Mouse (Mus musculus) mouse trophoblast stem cell (cell line): ENCODE data around the gene Spon1.

ENCODE experiments used
- in situ Hi-C, 2 experiments: fragments of 300-500 bp; cut with MseI, MboI; formaldehyde crosslinking; loops; 2 replicates in 1 of 2; 3 replicates in 1 of 2; pipeline ENCODE4 v1.15.1; 2025

Spon1 gene

DNA sequence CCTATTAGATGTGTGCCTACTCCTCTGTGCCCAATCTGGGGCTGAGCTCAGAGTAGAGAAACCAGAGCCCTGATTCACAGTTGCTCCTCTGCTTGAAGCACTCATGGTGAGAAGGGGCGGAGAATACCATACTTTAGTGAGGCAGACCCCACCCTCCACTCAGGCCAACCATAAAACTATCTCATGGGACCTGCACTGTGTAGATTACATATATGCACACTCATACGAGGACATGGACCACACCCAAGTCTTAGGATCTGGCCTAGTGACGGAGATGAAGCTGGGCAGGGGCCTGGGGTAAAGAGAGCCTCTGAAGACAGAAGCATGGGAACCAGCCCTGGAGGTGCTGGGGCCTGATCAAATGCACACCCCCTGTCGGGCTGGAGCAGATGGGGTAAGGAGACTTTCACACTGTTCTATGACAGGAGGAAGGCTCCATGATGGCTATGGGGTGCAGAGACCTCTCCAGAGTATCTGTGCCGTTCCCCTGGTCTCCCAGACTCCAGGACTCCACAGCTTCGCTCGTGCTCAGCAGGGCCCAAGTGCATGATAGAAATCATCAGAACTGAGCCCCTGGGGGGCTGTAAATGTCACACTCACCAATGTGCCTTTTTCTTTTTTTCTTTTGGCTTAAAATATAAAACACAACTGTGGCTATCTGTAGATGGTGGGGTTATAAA lies 232.0 kb downstream of the Spon1 start:
- in situ Hi-C loops = no loop called here

DNA sequence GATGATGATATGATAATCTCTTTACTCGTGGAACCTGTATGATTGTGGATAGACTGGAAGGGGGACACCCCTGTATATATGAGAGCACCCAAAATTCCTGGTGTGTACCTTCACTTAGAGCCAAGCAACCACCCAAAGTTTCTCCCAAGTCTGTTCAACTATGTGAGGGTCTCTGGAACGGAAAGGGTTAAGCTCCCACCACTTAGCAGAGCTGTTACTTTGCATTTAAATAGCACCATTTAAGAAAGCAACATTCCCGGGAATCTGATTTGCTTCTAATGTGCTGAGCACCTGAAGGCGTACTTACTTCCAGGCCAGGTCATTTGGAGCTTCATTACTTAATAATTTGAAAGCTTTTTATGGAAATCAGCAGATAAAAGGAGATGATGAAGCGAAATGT lies 238.4 kb downstream of the Spon1 start:
- in situ Hi-C loops = no loop called here

DNA sequence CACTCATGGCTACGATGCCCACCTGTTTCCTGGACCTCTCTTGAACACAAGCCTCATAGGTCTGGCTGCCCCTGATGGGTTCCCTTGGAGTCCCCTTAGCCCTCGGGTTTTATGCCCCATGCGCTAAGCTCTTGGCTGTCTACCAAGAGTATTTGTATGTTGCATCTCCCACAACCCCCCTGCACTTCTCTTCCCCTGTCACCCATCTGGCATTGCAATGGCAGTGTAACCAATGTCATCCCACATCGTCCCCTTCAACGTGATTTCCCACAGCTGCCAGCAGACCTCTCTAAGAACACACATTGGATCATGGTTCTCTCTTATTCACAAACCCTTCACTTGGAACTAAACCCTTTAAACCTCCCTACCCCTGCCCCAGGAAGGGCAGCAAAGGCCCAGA lies 239.7 kb downstream of the Spon1 start:
- in situ Hi-C loops = no loop called here

DNA sequence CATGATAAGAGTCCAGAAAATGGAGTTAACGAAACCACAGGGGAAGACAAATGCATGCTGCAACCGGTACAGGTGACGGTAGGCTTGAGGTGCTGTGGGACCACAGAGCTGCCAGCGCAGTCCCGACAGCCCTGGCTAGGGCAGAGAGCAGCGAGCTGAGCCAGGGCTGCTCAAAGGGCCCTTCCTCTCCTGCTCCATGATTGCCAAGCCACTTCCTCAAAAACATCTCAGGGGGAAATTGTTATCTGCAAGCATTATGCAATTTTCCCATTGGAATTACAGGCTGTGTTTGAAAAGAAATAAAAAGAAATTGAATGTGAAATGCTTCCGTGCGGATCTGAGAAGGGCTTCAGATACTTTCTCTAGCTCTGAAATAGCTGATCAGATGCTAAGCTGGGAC lies 240.7 kb downstream of the Spon1 start:
- in situ Hi-C loops = no loop called here

DNA sequence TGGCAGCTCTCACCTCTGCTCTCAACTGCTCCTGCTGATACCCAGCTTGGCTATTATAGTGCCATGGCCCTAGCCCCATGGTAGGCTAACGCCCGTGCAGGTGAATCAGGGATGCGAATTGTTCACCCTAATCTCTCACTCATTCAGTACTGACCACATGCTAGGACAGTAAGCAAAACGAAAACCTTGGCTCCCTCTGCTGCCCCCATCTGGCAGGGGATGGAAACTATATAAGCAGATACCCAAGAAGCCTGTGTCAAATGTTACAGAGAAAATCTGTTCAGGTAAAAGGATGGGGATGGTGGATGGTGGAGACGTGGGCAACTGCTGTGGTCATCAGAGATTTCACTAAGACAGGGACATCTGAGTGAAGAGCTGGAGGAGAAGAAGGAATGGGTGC lies 241.8 kb downstream of the Spon1 start:
- in situ Hi-C loops = no loop called here

DNA sequence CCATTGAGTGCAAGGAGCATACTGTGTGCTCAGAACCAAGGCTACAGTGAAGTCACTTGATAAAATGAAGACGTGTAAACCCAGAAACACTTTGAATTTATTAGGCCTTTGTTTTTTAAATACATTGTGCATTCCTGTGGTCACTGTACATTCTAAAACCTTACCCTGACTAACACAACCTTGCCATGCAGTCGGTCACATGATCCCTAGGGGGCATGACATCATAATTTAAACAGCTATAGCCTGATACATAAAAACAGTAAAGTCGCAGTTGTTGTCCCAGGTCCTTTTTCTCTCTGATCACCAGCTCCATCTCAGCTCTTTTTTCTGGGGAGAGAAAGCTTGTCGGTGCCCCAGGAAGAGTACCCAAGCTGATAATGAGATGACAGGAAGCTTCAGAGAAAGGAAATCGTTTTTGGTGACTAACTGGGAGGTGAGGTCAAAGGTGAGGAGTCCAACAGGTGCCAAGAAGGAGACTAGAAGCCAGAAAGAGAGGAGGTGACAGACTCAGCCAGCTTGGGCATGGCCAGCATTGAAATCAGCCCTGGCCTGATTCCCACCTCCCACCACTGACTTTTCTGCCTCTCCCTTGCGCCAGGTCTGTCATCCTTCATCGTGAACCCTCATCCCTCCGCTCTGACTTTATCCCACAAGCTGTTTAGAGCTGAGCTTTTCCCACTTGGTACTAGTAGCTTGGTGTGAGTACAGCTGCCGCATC lies 246.1 kb downstream of the Spon1 start:
- in situ Hi-C loops = no loop called here

DNA sequence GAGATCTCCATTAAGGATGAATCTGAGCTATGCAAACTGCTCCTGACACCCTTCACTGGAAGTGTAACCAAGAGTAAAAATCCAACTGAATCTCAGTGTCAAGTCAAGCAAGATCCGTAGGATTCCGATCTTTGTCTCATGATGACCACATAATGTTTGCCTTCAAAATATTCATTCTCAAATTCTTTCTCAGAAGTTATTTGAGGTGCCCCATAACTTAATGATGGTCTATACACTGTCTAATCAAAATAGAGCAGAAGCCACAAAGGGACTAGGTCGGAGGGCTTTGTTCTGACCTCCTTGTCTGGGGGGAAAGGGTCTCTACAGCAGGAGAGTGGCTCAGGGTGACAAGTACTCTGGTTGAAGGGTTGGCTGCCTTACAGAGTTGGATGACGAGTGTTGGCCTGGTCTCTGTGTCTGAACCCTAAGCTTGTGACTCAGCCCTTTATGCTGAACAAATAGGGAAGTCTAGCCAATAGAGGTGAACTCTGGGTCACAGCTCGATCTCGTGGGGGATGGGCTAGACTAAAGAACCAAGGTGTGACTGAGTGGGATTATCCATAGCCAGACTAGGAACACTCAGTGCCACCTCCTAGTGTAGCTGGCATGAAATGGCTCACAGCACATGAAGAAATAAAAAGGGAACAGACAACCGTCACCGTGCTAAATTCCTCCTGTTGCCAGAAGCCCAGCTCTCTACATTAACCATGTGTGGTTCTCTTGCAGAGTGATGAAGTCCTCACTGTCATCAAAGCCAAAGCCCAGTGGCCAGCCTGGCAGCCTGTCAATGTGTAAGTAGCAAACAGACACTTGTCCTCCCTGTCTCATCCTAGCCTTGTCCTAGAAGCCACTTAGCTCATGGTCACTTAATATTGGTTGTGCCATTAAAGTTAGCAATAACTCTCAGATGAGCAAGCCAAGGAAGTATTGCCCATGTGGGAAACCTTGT lies 250.5 kb downstream of the Spon1 start:
- in situ Hi-C loops = no loop called here

DNA sequence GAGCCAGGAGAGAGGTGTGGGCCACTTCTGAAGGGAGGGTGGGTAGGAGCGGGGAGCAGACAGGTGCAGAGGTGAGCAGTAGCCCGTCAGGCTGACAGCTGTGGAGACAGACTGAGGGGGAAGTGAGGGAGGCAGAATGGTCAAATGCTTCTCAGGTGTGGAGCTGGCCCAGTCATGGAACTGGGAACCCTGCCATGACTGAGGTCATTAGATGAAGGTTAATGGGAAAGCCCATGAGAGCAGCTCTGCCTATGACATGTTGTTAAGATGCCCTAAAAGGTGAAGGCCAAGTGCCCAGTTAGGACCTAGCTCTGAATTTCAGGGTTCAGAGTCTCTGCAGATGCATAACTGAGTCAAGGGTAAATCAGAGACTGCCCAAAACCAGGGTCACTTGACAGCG lies 253.1 kb downstream of the Spon1 start:
- in situ Hi-C loops = no loop called here

DNA sequence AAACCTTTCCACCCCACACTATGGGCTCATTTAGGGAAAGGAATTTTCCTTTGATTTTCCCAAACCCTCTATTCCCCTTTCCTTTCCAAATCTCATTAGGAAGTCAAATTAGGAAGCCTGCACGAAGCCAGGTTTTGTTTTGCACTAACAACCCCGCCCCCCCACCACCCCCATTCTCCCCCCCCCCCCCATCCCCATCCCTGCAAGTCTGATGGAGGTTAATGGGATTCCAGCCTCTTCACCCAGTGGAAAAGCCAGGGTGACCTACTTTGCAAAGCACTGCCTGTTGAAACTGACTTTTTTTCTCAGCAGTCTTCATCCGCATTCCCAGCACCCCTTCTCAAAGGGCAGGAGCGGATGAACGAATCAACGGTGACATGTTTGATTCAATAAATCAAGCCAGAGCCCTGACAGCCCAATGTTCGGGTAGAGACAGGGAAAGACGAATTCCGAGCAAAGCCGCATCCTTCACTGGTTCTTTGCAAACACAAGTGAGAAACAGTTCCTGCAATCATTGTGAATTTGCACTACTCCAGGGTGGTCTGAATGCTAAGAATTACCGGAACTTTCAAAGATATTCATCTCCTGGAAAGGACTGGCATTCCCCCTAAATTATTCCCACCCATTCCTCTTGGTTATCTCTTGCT lies 254.4 kb downstream of the Spon1 start:
- in situ Hi-C loops = loop anchor here (5.0 kb wide), 2 partner anchors 248 to 253 kb away; partner anchors contain the start of gene Spon1 (in 1 of the 2)

DNA sequence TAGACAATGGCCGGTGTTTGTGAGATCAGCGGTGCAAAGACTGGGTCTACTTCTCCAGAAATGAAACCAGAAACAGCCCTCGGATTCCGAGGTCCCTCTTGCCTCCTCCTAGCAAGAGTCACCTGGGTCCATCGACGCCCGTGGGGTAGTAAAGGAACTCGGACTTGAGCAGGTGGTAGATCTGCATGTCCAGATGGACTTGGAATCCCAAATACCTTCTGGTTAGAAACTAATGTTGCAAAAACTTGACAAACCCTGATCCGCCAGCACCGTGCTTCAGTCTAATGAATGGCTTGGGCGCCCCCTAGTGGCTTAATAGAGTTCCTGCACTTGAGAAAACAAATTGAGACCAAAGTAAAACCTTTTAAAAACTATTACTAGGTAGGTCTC lies 254.9 kb downstream of the Spon1 start:
- in situ Hi-C loops = loop anchor here (5.0 kb wide), 2 partner anchors 248 to 253 kb away; partner anchors contain the start of gene Spon1 (in 1 of the 2)

DNA sequence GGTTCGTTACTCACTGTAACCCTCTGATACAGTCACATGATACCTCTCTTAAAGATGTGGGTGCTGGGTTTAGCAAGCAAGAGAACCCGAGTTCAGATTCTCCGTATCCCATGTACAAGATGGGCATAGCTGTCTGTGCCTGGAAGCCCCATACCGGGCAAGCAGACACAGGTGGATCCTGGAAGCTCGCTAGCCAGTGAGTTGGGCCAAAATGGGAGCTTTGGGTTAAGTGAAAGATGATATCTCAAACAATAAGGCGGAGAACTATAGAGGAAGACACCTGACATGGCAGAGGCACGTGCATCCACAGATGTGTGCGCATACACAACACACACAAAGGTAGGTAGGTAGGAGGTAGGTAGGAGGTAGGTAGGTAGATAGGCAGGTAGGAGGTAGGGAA lies 261.1 kb downstream of the Spon1 start:
- in situ Hi-C loops = no loop called here

DNA sequence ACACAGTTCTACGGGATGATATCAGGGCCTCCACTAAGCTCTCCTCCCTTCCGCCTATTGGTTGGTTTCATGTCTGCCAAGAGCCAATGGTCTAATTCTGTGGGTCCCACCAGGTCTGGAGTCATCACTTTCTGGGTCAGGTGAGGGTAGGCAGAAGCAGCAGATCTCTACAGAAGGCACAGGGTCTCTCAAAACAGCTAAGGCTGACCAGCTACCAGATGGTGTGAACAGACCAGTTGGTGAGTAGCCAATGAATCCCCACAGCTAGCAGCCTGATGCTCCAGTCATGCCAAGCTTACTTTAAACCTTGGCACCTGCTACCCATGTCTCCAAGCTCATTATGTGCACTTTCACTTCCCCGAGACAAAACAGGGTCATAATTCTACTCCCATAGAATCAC lies 261.6 kb downstream of the Spon1 start:
- in situ Hi-C loops = no loop called here

DNA sequence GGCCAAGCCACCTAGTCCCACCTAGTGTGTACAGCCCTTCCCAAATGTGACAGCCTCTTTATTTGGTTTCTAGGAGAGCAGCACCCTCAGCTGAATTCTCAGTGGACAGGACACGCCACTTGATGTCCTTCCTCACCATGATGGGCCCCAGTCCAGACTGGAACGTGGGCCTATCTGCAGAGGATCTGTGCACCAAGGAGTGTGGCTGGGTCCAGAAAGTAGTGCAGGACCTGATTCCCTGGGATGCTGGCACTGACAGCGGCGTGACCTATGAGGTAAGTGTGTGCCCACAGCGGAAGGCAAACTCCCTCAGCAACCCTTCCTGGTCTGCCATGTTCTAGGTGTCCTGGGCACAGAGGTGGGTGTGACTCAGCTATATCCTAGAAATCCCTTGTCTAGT lies 263.0 kb downstream of the Spon1 start:
- in situ Hi-C loops = no loop called here

DNA sequence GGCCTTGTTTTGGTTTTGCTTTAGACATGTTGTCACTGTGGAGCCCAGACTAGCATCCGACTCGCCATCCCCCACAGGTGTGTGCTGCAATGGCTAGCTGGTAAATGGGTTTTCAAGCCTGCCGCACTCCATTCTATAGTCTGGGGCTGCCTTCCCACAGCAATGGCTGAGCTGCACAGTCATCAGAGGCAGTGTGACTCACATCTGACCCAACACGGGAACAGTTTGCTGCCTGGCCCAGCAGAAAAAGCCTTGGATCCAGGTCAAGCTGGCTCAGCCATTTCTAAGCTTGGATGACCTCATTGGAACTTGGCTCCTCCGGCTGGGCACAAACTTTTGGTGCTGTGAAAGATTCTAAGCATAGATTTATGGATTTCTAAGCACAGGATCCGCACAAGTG lies 263.8 kb downstream of the Spon1 start:
- in situ Hi-C loops = no loop called here

DNA sequence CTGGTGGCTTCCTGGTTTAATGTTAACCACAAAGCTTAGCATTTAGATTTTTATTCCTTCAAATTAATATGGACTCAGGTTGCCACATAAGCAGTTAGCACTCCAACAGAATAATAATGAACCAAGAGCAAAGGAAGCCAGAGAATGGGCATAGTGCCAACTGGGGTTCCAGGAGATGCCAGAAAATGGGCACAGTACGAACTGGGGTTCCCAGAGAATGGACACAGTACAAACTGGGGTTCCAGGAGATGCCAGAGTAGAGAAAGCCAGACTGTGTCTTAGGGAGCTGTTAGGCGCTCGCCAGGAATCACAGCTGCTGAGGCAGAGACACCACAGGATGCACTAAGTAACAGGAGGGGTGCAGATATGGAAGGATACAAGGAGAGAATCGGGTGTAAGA lies 271.4 kb downstream of the Spon1 start:
- in situ Hi-C loops = no loop called here

DNA sequence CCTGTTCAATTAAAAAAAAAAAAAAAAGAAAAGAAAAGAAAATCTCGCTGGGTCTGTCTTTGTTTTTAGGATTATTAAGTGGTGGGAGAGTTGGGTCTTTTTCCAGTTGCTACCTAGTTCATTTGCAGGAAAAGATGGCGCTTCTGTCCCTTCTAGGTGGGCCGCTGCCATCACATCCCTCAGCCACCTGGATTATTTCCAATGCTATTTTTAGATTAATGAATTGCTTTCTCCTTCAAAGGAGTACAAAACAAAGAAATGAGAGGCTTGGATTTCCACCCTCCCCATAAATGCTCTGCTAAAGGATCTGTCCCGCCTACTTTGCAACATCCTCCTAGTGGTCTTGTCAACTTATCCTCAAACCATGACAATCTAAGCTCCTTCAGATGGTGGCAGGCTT lies 275.6 kb downstream of the Spon1 start:
- in situ Hi-C loops = no loop called here

DNA sequence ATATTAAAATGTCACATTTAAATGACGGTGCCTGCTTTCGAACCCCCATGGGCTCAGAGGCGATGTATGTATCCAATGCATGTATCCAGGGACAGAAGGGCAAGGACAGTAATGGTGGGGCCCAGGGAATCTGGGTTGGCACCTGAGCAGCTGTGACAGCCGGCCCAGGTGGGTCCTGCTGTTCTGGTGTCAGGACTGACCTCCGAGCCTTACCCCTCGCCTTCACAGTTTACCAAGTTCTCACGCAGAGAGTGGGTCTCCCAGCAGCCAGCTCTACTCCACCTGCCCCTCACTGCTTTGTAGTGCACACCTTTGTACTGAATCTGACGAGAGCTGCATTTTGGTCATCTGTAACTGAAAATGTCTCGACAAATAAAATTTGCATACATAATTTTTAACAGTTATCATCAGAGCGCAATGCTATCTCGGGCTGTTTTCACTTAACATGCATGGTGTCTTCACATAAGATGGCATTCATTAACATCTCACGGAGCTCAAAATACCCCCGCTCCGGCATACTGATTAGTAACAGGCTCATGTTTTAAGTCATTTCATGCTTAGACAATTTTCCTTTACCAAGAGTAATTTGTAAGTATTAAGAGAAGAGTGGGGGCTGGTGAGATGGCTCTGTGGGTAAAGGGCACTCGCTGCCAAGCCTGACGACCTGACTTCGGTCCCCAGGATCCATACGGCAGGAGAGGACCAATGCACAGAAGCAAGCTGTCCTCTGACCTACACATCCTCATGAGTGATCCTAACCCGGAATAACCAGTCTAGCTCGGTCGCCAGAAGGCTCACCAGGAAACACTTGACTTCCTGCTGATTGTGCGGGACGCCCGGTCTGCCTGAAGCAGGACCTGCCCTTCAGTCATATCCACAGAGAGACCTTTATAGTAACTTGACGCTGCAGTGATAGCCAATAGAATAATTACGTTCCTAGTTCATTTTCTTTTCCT lies 277.5 kb downstream of the Spon1 start:
- in situ Hi-C loops = no loop called here

DNA sequence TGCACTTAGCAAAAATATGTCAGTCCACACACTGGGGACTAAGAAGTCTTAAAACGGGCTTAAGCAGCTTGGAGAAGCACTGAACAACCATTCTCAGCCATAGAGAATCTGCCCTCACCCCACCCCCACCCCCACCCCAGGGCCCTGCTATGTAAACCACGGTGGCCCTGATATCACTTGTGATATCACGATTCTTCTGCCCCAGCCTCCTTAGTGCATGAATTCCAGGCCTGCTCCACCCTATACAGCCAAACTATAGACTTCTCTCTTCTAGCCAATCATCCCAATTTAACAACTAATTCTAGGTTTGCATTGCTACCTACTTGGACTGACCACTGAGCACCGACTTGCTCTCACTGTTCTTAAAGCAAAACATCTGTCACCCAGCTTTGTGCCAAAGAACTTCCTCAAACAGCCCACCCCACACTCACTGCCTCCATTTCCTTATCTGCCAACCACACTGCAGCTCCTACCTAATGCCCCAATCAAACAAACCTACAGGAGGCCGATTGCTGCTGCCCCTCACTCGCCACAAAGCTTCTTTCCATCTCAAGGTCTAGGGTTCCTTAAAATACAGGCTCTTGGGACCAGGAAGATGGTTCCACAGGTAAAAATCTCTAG lies 278.2 kb downstream of the Spon1 start:
- in situ Hi-C loops = no loop called here

DNA sequence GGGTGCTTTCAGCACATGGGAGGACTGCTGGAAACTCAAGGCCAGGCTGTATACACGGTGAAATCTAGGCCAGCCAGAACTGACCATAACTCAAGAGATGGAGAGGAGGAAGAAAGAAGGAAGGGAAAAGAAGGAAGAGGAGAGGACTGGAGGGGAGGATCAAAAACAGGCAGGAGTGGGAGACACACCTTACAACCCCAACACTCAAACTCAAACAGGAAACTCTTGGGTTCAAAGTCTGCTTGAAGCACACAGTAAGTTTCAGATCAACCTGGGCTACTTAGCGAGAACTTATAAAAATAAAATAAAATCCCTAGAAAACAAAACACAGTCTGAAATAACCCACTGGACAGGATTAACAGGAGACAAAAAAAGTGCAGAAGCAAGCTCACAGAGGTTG lies 280.0 kb downstream of the Spon1 start:
- in situ Hi-C loops = no loop called here

DNA sequence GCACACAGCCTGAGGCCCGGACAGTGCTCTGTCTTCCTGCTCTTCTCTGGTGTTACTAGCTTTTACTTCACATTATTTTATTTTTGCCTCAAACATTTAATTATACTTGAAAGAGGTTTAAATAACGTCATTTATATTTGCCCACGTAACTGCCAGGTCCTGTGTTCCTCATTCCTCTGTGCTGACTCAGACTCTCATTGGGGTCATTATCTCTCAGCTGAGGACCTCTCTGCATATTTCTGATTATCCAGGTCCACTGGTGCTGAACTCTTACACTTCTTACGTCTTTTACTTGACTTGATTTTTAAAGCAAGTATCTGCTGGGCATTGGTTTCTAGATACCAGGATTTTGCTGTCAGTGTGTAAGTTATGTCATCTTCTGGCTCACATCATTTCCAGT lies 287.9 kb downstream of the Spon1 start:
- in situ Hi-C loops = no loop called here
